ENCODE assay signal across 24 mouse cellular contexts in genomic region chr8:126859706-126860424, GRCm38 (mm10).
DNase-seq lines count a peak whose midpoint lies in the region; ATAC-seq and TF ChIP-seq lines count a peak whose summit lies in the region.
"Had no signal": no experiment of that assay in that cellular context is flagged by ENCODE, and none has a peak within 500 bp of the region (broad histone marks: within the 10 kb centered on the region; RNA-seq: fewer than 3 reads in every experiment).

No protein-coding gene starts in this region.

- H3K36me3 ChIP-seq in limb, embryonic 13.5 days: no peaks in the 10 kb centered on the region
- no peaks in the 10 kb centered on the region for H3K36me3 ChIP-seq in limb, embryonic 10.5 days
- H3K36me3 ChIP-seq in limb, embryonic 14.5 days (ENCODE audit: control insufficient read depth, insufficient read depth, low read length): no peaks in the 10 kb centered on the region
- no peaks in the 10 kb centered on the region for H3K36me3 ChIP-seq in intestine, embryonic 16.5 days (ENCODE audit: control insufficient read depth, insufficient read depth, low read length)
- H3K36me3 ChIP-seq: embryonic facial prominence, embryonic 15.5 days; midbrain, embryonic 10.5 days had no signal

- 0 out of 2 replicates have a peak, but pooled peaks cover 4% of the 10 kb centered on the region for H3K4me1 ChIP-seq in limb, embryonic 13.5 days
- H3K4me1 ChIP-seq in limb, embryonic 10.5 days: peaks cover 4% of the 10 kb centered on the region; the same call in 1 of the 2 replicates
- H3K4me1 ChIP-seq in limb, embryonic 14.5 days (ENCODE audit: control insufficient read depth, insufficient read depth, low read length): no peaks in the 10 kb centered on the region
- H3K4me1 ChIP-seq in intestine, embryonic 16.5 days (ENCODE audit: control insufficient read depth, insufficient read depth, low read length): no peaks in the 10 kb centered on the region; the same call in 1 of the 2 replicates

- H3K27ac ChIP-seq in limb, embryonic 13.5 days: no peak overlapping the region
- no peak overlapping the region for H3K27ac ChIP-seq in limb, embryonic 10.5 days
- H3K27ac ChIP-seq in limb, embryonic 14.5 days (replicated peaks; ENCODE audit: low read depth, low read length): no peak overlapping the region
- H3K27ac ChIP-seq in intestine, embryonic 16.5 days (ENCODE audit: low read length): no peak overlapping the region
- H3K27ac ChIP-seq: embryonic facial prominence, embryonic 15.5 days; heart, embryonic 10.5 days; hindbrain, embryonic 14.5 days; kidney, postnatal 0 days; layer of hippocampus, adult 2 months; midbrain, embryonic 10.5 days had no signal

- peaks cover 5% of the 10 kb centered on the region; the same call in 1 of the 2 replicates for H3K9me3 ChIP-seq in limb, embryonic 13.5 days
- H3K9me3 ChIP-seq in limb, embryonic 10.5 days (replicated peaks): no peaks in the 10 kb centered on the region
- no peaks in the 10 kb centered on the region for H3K9me3 ChIP-seq in limb, embryonic 14.5 days (ENCODE audit: control insufficient read depth, low read length)
- H3K9me3 ChIP-seq in intestine, embryonic 16.5 days (ENCODE audit: control insufficient read depth, low read length): no peaks in the 10 kb centered on the region
- H3K9me3 ChIP-seq: embryonic facial prominence, embryonic 15.5 days; heart, embryonic 10.5 days; midbrain, embryonic 10.5 days had no signal

- no peak overlapping the region for H3K4me3 ChIP-seq in limb, embryonic 13.5 days
- H3K4me3 ChIP-seq in limb, embryonic 10.5 days: no peak overlapping the region
- H3K4me3 ChIP-seq in limb, embryonic 14.5 days (replicated peaks; ENCODE audit: low read length): no peak overlapping the region
- no peak overlapping the region for H3K4me3 ChIP-seq in intestine, embryonic 16.5 days (ENCODE audit: low read length)
- H3K4me3 ChIP-seq: embryonic facial prominence, embryonic 15.5 days; heart, embryonic 10.5 days; layer of hippocampus, adult 2 months; midbrain, embryonic 10.5 days had no signal

- ATAC-seq in limb, embryonic 13.5 days (ENCODE audit: low FRiP score, low read depth): peak; percentile 51; the same call in 1 of the 2 replicates
- peak; percentile 81 for ATAC-seq in limb, embryonic 14.5 days (ENCODE audit: low FRiP score, low read depth)
- ATAC-seq in intestine, embryonic 16.5 days: no peak
- ATAC-seq: activated CD4-positive, CD25-positive, alpha-beta regulatory T cell, adult 4 months; CD4-positive, CD25-positive, alpha-beta regulatory T cell, adult 4 months; forebrain, embryonic 14.5 days; midbrain, embryonic 16.5 days had no signal

- DNase-seq in limb, embryonic 10.5 days (ENCODE audit: low spot score): no peak
- peak; percentile 75 for DNase-seq in 416B (ENCODE audit: low read depth)
- DNase-seq in CD4-positive helper T cell, adult 2 months (ENCODE audit: low read depth, low spot score): peak; percentile 1
- no peak for DNase-seq in limb, embryonic 14.5 days (ENCODE audit: low spot score)
- no peak for DNase-seq in ovary, postnatal 36 days (ENCODE audit: low spot score)
- DNase-seq: adrenal gland, postnatal 10 days; cerebellum, adult 8-10 months; gastrocnemius, postnatal 10 days; heart, postnatal 4 days; lung, adult 2 months; thymus, adult 18-20 months; thymus, postnatal 4 days had no signal

- 80% methylated on average over 5 of the region's 5 CpGs for WGBS in limb, embryonic 13.5 days
- WGBS in limb, embryonic 10.5 days: 88% methylated on average over 5 of the region's 5 CpGs
- 79% methylated on average over 5 of the region's 5 CpGs for WGBS in limb, embryonic 14.5 days
- WGBS in intestine, embryonic 16.5 days: 87% methylated on average over 5 of the region's 5 CpGs

- TF ChIP-seq POLR2A in limb, embryonic 14.5 days (IDR thresholded peaks at IDR 0.05; ENCODE audit: borderline replicate concordance, extremely low read depth, insufficient read depth, insufficient read length): no peak

- no peaks in the 10 kb centered on the region for H3K27me3 ChIP-seq in limb, embryonic 13.5 days
- no peaks in the 10 kb centered on the region for H3K27me3 ChIP-seq in limb, embryonic 10.5 days (ENCODE audit: low read depth, poor library complexity, severe bottlenecking)
- H3K27me3 ChIP-seq in limb, embryonic 14.5 days (ENCODE audit: control insufficient read depth, insufficient read depth, low read length): no peaks in the 10 kb centered on the region
- H3K27me3 ChIP-seq in intestine, embryonic 16.5 days (replicated peaks; ENCODE audit: control insufficient read depth, insufficient read depth, low read length): no peaks in the 10 kb centered on the region
- H3K27me3 ChIP-seq: embryonic facial prominence, embryonic 15.5 days had no signal

- no peak overlapping the region for H3K4me2 ChIP-seq in limb, embryonic 13.5 days (replicated peaks)
- no peak overlapping the region for H3K4me2 ChIP-seq in limb, embryonic 14.5 days (replicated peaks; ENCODE audit: low read depth, low read length, severe bottlenecking)
- no peak overlapping the region for H3K4me2 ChIP-seq in intestine, embryonic 16.5 days (ENCODE audit: low read depth, low read length)
- H3K4me2 ChIP-seq: embryonic facial prominence, embryonic 15.5 days; hindbrain, embryonic 14.5 days had no signal

- no peak overlapping the region for H3K9ac ChIP-seq in limb, embryonic 13.5 days
- no peak overlapping the region for H3K9ac ChIP-seq in limb, embryonic 14.5 days (ENCODE audit: low read depth, low read length, severe bottlenecking)
- H3K9ac ChIP-seq in intestine, embryonic 16.5 days (ENCODE audit: low read depth, low read length): no peak overlapping the region
- H3K9ac ChIP-seq: embryonic facial prominence, embryonic 15.5 days; hindbrain, embryonic 14.5 days had no signal

Comparison
In these comparisons a context has a peak if more than half of its experiments do, and no peak if none do; other contexts are left out.
1. DNase-seq: peak in 416B (single experiment) and CD4-positive helper T cell, adult 2 months (single experiment); none in limb, embryonic 10.5 days (single experiment), limb, embryonic 14.5 days (single experiment) and ovary, postnatal 36 days (single experiment).